Mouse (Mus musculus) heart, embryonic 14.5 days (tissue): ENCODE data around the gene Gm9887. TPM values are rescaled to one million over a fixed set of nuclear protein-coding genes. Genes with fewer than 3 reads are reported as not detected.

ENCODE experiments used
- ATAC-seq: fragments of 200-750 bp; cut with Nextera tagmentation; 2 replicates; pipeline ENCODE4 v1.8.0; 2017; ENCODE audit warnings: low read depth, moderate TSS enrichment; ENCODE audit not compliant: insufficient number of reproducible peaks, insufficient read depth, low FRiP score
- H3K27ac ChIP-seq, 2 experiments: fragments of 200-500 bp in 1 of 2; fragments of 300-500 bp in 1 of 2; sonication (generic) in 1 of 2; replicated peaks in 1 of 2; 2 replicates each; pipeline ENCODE4 v1.5.1; 2012 to 2014; ENCODE audit warnings: low read depth in 2 of 2, low read length in 2 of 2, control low read depth in 1 of 2, mild to moderate bottlenecking in 1 of 2, mixed read lengths in 1 of 2; ENCODE audit not compliant: control insufficient read depth in 1 of 2, insufficient read depth in 1 of 2
- H3K27me3 ChIP-seq: fragments of 300-500 bp; sonication (generic); 2 replicates; pipeline ENCODE4 v1.6.1; 2014; ENCODE audit warnings: mild to moderate bottlenecking, low read length, control low read depth; ENCODE audit not compliant: control insufficient read depth, insufficient read depth
- H3K36me3 ChIP-seq: fragments of 300-500 bp; sonication (generic); 2 replicates; pipeline ENCODE4 v1.6.1; 2014; ENCODE audit warnings: mild to moderate bottlenecking, control low read depth, low read length, mixed read lengths; ENCODE audit not compliant: control insufficient read depth, insufficient read depth
- H3K4me1 ChIP-seq, 2 experiments: fragments of 200-500 bp in 1 of 2; fragments of 300-500 bp in 1 of 2; sonication (generic) in 1 of 2; 2 replicates each; pipeline ENCODE4 v1.6.1; 2012 to 2014; ENCODE audit warnings: low read length in 2 of 2, control low read depth in 1 of 2, mixed read lengths in 1 of 2; ENCODE audit not compliant: control insufficient read depth in 2 of 2, insufficient read depth in 2 of 2
- H3K4me2 ChIP-seq: fragments of 300-500 bp; sonication (generic); 2 replicates; pipeline ENCODE4 v1.6.1; 2014; ENCODE audit warnings: mild to moderate bottlenecking, low read length
- H3K4me3 ChIP-seq, 2 experiments: fragments of 200-500 bp in 1 of 2; fragments of 300-500 bp in 1 of 2; sonication (generic) in 1 of 2; 2 replicates each; pipeline ENCODE4 v1.5.1; 2012 to 2014; ENCODE audit warnings: low read length in 2 of 2, mild to moderate bottlenecking in 2 of 2, control low read depth in 1 of 2, low read depth in 1 of 2, moderate library complexity in 1 of 2; ENCODE audit not compliant: control insufficient read depth in 1 of 2, insufficient read depth in 1 of 2
- H3K9ac ChIP-seq: fragments of 300-500 bp; sonication (generic); 2 replicates; pipeline ENCODE4 v1.6.1; 2014; ENCODE audit warnings: mild to moderate bottlenecking, low read length
- H3K9me3 ChIP-seq: fragments of 300-500 bp; sonication (generic); 2 replicates; pipeline ENCODE4 v1.6.1; 2016; ENCODE audit warnings: low read length, control low read depth; ENCODE audit not compliant: control insufficient read depth
- WGBS: fragments of 180-500 bp; shearing (Covaris S2); extraction: QIAGEN DNeasy Blood & Tissue Kit; methylation state at CpG from one replicate; pipeline ENCODE4 v1.1.7; 2014; 5-methylcytosine and 5-hydroxymethylcytosine counted together
- polyA plus RNA-seq: library from polyadenylated mRNA; unstranded; fragments of >200 nt; fragmentation: Nextera tagmentation; extraction: Ambion mirVana; gene quantifications from 2 replicates; pipeline ENCODE4 v1.2.1, GENCODE M21; 2014

The Gm9887 gene
- polyA plus RNA-seq, 1 experiment from 2014 or later = 1.7 TPM

DNA sequence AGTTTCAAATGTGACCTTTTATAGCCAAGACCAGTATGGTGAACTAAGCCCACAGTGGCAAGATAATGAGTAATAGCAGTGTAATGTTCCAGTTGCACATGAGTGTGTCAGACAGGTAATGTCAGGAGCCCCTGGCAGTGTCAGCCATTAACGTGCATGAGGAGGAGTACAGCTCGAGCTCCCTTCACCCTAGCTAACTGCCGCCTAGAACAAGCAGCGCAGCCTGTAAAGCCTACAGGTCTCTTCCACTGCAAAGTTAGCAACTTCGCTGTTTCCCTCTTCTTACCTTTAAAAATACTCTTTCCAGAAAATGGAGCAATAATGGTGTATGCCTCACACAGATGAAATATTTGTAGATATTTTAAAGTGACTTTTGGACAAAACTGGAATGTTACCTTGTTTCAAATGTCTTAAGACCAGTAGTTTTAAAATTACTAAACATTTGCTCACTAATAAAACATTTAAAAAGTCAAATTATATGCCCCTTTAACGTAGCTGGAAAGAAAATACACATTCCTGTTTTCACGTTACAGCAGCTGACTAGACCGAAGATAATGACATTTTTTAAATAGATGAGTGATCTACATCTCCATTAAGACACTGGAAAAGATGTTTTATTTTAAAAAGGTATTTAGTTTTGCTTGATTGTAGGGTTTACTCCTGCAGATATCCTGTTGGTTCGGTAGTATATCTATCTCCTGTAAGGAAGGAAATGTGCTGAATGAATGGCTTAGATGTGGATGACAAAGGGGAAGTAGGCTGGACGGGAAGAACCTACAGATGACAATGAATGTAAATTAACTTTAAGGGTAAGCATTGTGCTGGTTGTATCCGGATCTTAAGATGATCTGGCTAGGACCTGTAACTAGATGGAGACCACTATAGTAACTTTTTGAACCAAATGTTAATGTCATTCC lies 1.9 kb upstream of the Gm9887 start:
- Histone ChIP-seq H3K4me1 (peaks cover 4 to 36% of the 10 kb centered on the region in 2 experiments), H3K4me2 (peak overlapping the region; percentile 85), H3K27ac (0 out of 4 replicates have a peak overlapping the region, but pooled peaks of 1 of the 2 experiments have one; percentile 64), H3K9me3 (no peaks in the 10 kb centered on the region), H3K36me3 (peaks cover 26% of the 10 kb centered on the region), H3K4me3 (peak overlapping the region; percentile 85 to 100), H3K27me3 (no peaks in the 10 kb centered on the region), H3K9ac (peak overlapping the region; percentile 100)
- ATAC-seq = no peak
- 28% methylated on average over 11 of the region's 11 CpGs for WGBS

- Histone ChIP-seq H3K4me1 (peaks cover 2 to 27% of the 10 kb centered on the region in 2 experiments), H3K27ac (peak overlapping the region; percentile 87 to 96), H3K36me3 (peaks cover 23% of the 10 kb centered on the region), H3K9me3 (no peaks in the 10 kb centered on the region), H3K4me2 (peak overlapping the region; percentile 85), H3K9ac (peak overlapping the region; percentile 100), H3K4me3 (peak overlapping the region; percentile 85 to 100), H3K27me3 (no peaks in the 10 kb centered on the region)
- no peak; the same call in 1 of the 2 replicates for ATAC-seq
- WGBS = under 1% methylated on average over 42 of the region's 42 CpGs
Observed at GRCm38 (mm10) chr12:69372731-69373331, 573 bp upstream of the Gm9887 start.

DNA sequence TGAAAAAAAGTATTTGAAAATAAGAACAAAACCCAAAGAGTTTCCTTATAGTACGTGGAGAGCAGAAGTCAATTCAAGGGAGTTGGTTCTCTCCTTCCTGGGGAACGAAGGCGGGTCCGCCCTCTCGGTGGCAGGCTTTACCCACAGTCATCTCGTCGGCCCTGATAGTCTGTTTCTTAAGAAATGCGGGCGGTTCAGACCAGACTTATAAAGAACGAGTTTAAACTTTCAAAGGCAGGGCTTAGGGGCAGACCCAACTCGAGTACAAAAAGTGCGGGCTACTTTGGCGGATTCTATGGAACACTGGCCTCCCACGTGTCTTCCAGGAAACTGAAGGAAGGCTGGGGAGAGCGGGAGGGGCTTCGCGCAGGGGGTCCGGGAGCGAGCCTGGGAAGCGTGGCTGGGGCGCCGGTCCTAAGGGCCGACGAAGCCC lies 821 bp downstream of the Gm9887 start:
- H3K4me1 ChIP-seq = peaks cover 2 to 27% of the 10 kb centered on the region in 2 experiments
- peak overlapping the region; percentile 85 for H3K4me2 ChIP-seq
- H3K9ac ChIP-seq = peak overlapping the region; percentile 100
- no peaks in the 10 kb centered on the region for H3K27me3 ChIP-seq
- WGBS = 1% methylated on average over 24 of the region's 24 CpGs
- peak; percentile 74; the same call in 1 of the 2 replicates for ATAC-seq
- H3K36me3 ChIP-seq = peaks cover 23% of the 10 kb centered on the region
- no peaks in the 10 kb centered on the region for H3K9me3 ChIP-seq
- peak overlapping the region; percentile 96 for H3K27ac ChIP-seq
- H3K4me3 ChIP-seq = peak overlapping the region; percentile 85 to 100

DNA sequence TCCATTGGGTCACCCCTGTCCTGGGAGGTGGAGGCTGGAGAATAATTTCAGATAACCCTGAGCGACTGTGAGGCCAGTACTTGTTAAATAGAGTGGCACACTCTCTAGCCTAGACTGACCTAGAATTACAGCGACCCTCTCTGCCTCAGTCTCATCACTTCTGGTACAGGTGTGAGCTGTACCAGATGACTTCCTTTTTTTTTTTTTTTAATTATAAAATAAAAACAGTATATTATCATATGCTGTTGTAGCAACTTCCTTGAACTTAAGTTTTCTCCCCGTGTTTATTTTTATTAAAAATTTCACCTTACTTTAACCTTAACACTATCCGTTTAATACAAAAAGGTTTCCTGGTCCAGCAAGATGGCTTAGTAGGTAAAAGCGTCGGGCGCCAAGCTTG lies 1.3 kb downstream of the Gm9887 start:
- H3K27me3 ChIP-seq = no peaks in the 10 kb centered on the region
- peak overlapping the region; percentile 85 for H3K4me2 ChIP-seq
- H3K9ac ChIP-seq = peak overlapping the region; percentile 100
- peaks cover 2 to 23% of the 10 kb centered on the region in 2 experiments; a peak in 3 of 4 replicates for H3K4me1 ChIP-seq
- peaks cover 20% of the 10 kb centered on the region for H3K36me3 ChIP-seq
- 8% methylated on average over 7 of the region's 7 CpGs for WGBS
- peak overlapping the region; percentile 85 to 100 for H3K4me3 ChIP-seq
- peak overlapping the region; percentile 96 for H3K27ac ChIP-seq
- no peak for ATAC-seq
- H3K9me3 ChIP-seq = no peaks in the 10 kb centered on the region

- no peaks in the 10 kb centered on the region for H3K9me3 ChIP-seq
- no peak overlapping the region for H3K27ac ChIP-seq
- H3K36me3 ChIP-seq = no peaks in the 10 kb centered on the region
- H3K4me1 ChIP-seq = 0 out of 4 replicates have a peak, but pooled peaks cover 0 to 7% of the 10 kb centered on the region in 2 experiments
- whole genome bisulfite sequencing = 76% methylated on average over 2 of the region's 2 CpGs
- ATAC-seq = no peak
- H3K9ac ChIP-seq = no peak overlapping the region
- no peak overlapping the region for H3K4me3 ChIP-seq
- no peak overlapping the region for H3K4me2 ChIP-seq
- no peaks in the 10 kb centered on the region for H3K27me3 ChIP-seq
Observed at GRCm38 (mm10) chr12:69367557-69367956, 4.7 kb downstream of the Gm9887 start.

DNA sequence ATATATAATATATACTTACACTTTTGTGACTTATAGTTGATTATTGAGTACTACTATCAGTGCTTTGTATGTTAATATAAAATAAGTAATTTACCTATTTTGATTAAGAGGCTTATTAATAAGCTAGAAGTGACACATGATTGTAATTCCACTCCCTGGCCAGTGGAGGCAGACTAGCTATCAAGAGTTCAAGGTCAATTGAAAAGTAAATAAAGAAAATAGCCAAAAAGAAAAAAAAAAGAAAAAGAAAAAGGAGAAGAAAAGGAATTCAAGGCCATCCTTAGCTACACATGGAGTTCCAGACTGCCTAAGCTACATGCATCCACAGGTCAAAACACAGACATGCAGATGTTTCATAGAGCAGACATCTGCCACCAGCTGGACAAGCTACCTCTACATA lies 5.8 kb downstream of the Gm9887 start:
- no peak for ATAC-seq
- peaks cover 0 to 10% of the 10 kb centered on the region in 2 experiments; a peak in 2 of 4 replicates for H3K4me1 ChIP-seq
- H3K27me3 ChIP-seq = no peaks in the 10 kb centered on the region
- no peaks in the 10 kb centered on the region for H3K36me3 ChIP-seq
- H3K27ac ChIP-seq = no peak overlapping the region
- H3K9ac ChIP-seq = no peak overlapping the region
- H3K9me3 ChIP-seq = no peaks in the 10 kb centered on the region
- H3K4me3 ChIP-seq = no peak overlapping the region
- no peak overlapping the region for H3K4me2 ChIP-seq

DNA sequence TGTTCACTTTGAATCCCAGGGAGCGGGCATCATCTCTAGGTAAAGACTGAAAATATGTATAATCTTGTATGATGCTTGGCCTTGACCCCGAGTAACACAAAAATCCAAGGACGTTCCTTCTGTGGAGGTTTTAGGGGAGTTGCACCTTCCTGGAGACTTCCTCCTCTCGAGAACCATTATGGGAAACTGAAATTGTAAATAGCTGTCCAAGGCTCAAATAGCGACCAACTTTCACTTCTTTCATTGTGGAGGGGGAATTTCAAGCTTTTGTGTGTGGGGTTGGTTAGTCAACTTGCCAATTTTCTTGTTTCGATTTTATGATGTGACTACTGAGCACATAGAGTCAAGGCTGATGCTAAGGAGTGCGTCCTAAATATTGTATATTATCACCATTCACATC lies 6.5 kb downstream of the Gm9887 start:
- no peaks in the 10 kb centered on the region for H3K27me3 ChIP-seq
- WGBS = 70% methylated on average over 7 of the region's 7 CpGs
- no peak overlapping the region for H3K4me2 ChIP-seq
- ATAC-seq = no peak
- peaks cover 0 to 9% of the 10 kb centered on the region in 2 experiments; a peak in 2 of 4 replicates for H3K4me1 ChIP-seq
- H3K9ac ChIP-seq = no peak overlapping the region
- no peak overlapping the region for H3K4me3 ChIP-seq
- no peaks in the 10 kb centered on the region for H3K36me3 ChIP-seq
- H3K9me3 ChIP-seq = no peaks in the 10 kb centered on the region
- H3K27ac ChIP-seq = no peak overlapping the region
